Mouse (Mus musculus): ENCODE results near the gene Olfr1336. TPM values are rescaled to one million over a fixed set of nuclear protein-coding genes. Genes with fewer than 3 reads are reported as not detected.
"Not testable (repeated sequence)": the region's sequence is repeated elsewhere in the genome, so short reads cannot be mapped to it uniquely, and the experiment has no call there.

Olfr1336 gene
- not detected in 2 replicates for total RNA-seq (2017)

GRCm38 (mm10) chr7:6455868-6456267 lies at the start of gene Olfr1336:
TSS of gene Olfr1336 (plus strand) at chr7:6456168.
- no peak for ATAC-seq (replicated peaks; ENCODE audit: low read depth, poor library complexity, severe bottlenecking)

GRCm38 (mm10) chr7:6410043-6410442 lies 45.9 kb upstream of the Olfr1336 start, which contains the start of gene Gm20715:
TSS of gene Gm20715 (plus strand) at chr7:6410277.
- ATAC-seq (replicated peaks; ENCODE audit: low read depth, poor library complexity, severe bottlenecking) = peak; percentile 100

DNA sequence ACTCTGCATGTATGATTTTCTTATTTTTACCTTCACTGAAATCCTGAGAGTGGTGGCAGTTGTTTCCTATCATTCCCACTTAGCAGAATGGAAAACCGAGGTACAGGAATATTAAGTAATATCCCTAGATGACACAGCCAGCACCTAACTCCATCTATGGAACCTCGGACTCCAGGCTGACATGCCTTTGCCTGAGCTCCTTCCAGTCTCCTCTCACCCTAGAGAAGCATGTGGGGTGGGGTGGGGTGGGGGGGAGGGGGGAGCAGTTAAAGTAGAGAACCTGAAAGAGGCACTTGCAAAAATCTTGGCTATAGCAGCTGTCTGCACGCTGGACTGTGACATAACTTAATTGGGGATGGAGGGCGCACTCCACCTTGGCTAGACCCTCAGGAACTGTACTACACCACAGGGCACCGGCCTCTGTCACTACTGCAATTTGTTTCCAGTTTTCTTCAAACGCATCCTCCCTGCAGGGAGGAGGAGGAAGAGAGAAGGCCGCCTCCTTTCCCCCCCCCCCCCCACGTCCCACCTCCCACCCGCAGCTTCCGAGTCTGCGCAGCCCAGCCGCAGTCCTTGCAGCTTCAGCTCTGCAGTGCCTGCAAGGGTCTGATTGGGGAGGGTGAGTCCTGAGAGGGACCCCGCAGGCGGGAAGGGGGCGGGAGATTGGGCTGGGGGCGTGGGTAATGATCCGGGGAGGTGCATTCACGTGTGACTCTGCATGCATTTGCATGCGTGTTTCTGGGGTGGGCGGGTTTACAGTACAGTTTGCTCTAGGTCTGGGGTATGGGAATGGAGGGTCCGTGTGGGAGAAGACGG lies 41.1 kb upstream of the Olfr1336 start:
- no peak for ATAC-seq (replicated peaks; ENCODE audit: low read depth, poor library complexity, severe bottlenecking)

GRCm38 (mm10) chr7:6415442-6415787 lies 40.6 kb upstream of the Olfr1336 start:
- no peak for ATAC-seq (replicated peaks; ENCODE audit: low read depth, poor library complexity, severe bottlenecking)

DNA sequence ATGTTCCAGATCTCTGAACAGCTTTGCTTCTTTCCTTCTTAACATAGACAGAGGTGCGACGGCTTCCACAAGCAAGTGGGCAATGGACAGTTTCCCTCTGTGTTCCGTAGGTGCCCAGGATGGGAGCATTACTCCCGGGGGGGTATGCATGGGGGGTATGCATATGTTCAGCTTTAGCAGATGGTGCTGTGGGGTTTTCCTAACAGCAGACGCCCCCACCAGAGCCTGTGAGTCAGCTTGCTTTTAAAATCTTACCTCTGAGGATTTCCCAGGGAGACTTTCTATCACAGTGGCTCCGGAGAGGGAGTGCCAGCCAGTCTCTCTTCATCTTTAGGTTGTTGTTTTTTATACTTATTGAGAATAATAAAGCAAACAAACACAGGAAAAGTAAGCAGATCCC lies 36.1 kb upstream of the Olfr1336 start:
- no peak for ATAC-seq (replicated peaks; ENCODE audit: low read depth, poor library complexity, severe bottlenecking)

- no peak for ATAC-seq (replicated peaks; ENCODE audit: low read depth, poor library complexity, severe bottlenecking)
Measured at GRCm38 (mm10) chr7:6429381-6429780, 26.6 kb upstream of the Olfr1336 start.

DNA sequence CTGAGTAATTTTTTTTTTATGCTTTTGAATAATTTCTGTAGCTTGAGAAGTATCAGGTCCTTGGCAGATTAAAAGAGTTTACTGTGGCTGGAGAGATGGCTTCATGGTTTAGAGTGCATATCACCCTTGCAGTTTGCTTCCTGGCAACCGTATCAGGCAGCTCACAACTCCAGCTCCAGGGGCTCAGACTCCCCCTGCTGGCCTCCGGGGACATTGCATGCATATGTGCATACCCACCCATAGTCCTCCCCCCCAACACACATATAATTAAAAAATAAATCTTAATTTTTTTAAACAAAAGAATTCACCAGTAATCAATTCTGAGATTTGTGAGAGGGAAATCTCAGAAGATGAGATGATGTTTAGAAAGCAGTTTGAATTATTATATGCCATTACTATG lies 25.6 kb upstream of the Olfr1336 start:
- ATAC-seq (replicated peaks; ENCODE audit: low read depth, poor library complexity, severe bottlenecking) = peak; percentile 87

GRCm38 (mm10) chr7:6438388-6438787 lies 17.6 kb upstream of the Olfr1336 start, which contains the start of gene Olfr1344:
TSS of gene Olfr1344 (plus strand) at chr7:6438688.
- ATAC-seq (replicated peaks; ENCODE audit: low read depth, poor library complexity, severe bottlenecking) = no peak

GRCm38 (mm10) chr7:6441173-6441572 lies 14.8 kb upstream of the Olfr1336 start:
- ATAC-seq (replicated peaks; ENCODE audit: low read depth, poor library complexity, severe bottlenecking) = no peak

DNA sequence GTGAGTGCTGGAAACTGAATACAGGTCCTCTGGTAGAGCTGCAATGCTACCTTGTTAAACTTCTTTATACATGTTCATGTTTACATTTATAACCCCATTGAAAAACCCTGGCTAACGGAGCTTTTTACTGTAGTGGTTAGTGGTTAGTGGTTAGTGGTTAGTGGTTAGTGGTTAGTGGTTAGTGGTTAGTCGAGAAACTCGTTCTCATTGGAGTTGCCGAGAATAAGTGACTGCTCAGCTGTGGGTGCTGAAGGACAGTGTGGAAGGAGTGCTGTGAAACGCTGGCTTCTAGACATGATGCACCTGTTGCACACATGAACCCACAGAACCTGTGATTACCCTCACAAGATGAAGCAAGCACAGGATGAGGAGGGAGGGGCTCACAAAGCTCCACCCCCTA lies 8.2 kb upstream of the Olfr1336 start:
- 0 out of 2 replicates have a peak, but pooled peaks have one; percentile 47 for ATAC-seq (replicated peaks; ENCODE audit: low read depth, poor library complexity, severe bottlenecking)

DNA sequence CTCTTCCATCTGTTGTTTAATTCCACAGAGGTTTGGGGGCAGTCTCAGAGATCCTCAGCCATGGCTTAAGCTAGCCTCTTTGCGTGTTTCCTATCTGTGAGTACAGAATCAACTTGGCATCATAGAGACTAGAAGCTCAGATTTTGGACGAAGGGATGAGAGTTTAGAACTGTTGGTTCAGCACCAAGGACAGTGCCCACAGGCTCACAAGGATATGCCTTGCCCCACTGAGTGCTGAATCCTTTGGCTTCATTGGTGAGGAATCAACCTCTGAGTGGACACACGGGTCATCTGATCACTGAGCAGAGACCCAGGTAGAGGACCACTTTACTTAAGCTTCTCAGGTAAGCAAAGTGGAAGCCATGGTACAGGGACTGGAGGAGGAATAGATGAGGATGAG lies 431 bp downstream of the Olfr1336 start:
- no peak for ATAC-seq (replicated peaks; ENCODE audit: low read depth, poor library complexity, severe bottlenecking)

DNA sequence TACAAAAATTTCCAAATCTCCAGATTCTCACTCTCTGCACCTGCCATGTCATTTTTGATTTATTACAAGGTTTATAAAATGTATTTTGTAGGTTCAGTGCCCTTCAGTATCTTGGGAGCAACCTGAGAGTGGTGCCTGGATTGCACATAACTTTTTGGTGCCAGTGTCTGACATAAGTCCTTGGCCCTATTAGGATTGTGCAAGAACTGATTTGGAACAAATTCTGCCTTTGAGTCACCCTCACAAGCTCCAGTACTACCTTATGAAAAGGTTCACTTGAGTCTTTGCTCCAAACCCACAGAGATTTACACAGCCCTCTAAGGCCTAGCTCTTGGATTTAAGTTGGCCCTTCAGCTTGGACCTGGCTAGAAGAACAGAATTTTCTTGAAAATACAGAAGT lies 11.0 kb downstream of the Olfr1336 start, which contains the start of gene Olfr1346:
Gene Olfr1346, plus strand, starts transcription at position 151 of the 400 bp plus-strand sequence.
- ATAC-seq (replicated peaks; ENCODE audit: low read depth, poor library complexity, severe bottlenecking) = no peak

DNA sequence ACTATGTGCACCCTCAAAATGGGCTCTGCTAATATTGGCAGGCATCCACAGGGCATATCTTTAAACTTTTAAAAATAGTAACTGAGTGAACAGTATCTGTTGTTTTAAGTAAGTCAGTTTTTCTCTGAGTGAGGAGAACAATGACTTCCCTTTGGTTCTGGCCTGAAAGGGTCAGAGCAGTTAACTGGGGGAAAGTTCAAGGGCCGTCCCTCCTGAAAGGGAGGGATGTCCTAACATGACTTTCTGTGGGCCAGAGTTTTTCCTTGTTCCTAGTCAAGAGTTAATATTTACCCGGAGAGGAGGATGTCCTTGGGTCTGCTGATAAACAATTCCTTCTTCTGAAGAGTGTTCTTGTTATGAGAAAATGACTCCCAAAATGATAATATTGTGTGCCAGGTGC lies 21.7 kb downstream of the Olfr1336 start:
- ATAC-seq (replicated peaks; ENCODE audit: low read depth, poor library complexity, severe bottlenecking) = not testable (repeated sequence)

- ATAC-seq (replicated peaks; ENCODE audit: low read depth, poor library complexity, severe bottlenecking) = no peak
Measured at GRCm38 (mm10) chr7:6486841-6487240, 30.9 kb downstream of the Olfr1336 start, which contains the start of gene Olfr5. TSS of gene Olfr5 (minus strand) at chr7:6486941.

DNA sequence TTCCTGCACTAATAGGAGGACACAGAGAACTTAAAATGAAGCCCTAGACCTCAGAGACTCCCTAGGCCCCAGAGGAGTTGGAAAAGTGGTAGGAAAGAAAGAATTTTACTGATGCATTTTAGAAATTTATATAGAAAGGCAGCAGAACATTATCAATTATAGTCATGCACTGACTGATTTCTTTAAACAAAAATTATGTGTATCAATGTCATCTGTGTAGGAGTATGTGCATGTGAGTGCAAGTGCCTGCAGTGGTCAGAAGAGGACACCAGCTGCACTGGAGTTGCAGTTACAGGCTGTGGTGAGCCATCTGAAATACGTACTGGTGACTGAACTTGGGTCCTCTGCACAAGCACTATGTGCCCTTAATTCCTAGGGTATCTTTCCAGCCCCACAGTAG lies 43.7 kb downstream of the Olfr1336 start, which contains the start of gene Olfr1347:
Gene Olfr1347, minus strand, starts transcription at position 101 of the 400 bp plus-strand sequence.
- no peak for ATAC-seq (replicated peaks; ENCODE audit: low read depth, poor library complexity, severe bottlenecking)

DNA sequence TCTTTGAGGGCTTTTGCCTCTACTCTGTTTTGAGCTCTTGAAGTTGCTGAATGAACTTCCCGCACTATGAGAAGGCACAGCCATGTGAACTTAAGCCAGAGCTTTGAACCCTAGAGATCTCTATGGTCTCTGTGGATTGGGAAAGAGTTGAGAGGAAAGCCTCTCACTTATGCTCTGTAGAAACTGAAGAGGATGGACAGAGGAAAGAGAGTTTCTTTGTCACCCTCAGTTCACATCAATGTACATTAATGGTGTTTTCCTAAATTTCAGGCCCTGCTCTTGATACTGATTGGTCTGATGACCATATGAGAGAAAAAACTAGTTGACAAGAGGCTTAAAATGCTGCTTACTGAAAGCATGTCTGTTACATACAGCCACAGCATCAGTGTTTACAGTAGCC lies 52.7 kb downstream of the Olfr1336 start, which contains the start of gene Olfr1348:
Gene Olfr1348, minus strand, starts transcription at position 101 of the 400 bp plus-strand sequence.
- no peak for ATAC-seq (replicated peaks; ENCODE audit: low read depth, poor library complexity, severe bottlenecking)

Other genes with a start within 250 kb of the Olfr1336 start
- not detected in 2 replicates for gene Zscan5b, start 233.9 kb upstream of the Olfr1336 start, total RNA-seq (2017)
- not detected in 2 replicates for gene Epp13, start 203.5 kb upstream of the Olfr1336 start, total RNA-seq (2017)
- gene Zfp667, start 169.6 kb upstream of the Olfr1336 start, total RNA-seq (2017) = 5.7 and 7.8 TPM in 2 replicates
- gene Zfp583, start 124.9 kb upstream of the Olfr1336 start, total RNA-seq (2017) = 3.1 and 3.7 TPM in 2 replicates
- 0.39 and 1.2 TPM in 2 replicates for gene Gm3854, start 112.4 kb upstream of the Olfr1336 start, total RNA-seq (2017)
- gene Zfp78, start 92.9 kb upstream of the Olfr1336 start, total RNA-seq (2017) = 7.7 and 8.2 TPM in 2 replicates
- 1.4 and 2.1 TPM in 2 replicates for gene Zfp28, start 72.9 kb upstream of the Olfr1336 start, total RNA-seq (2017)
- gene Smim17, start 57.5 kb upstream of the Olfr1336 start, total RNA-seq (2017) = not detected in 2 replicates
- not detected in 2 replicates for gene Gm20715, start 45.9 kb upstream of the Olfr1336 start, total RNA-seq (2017)
- gene Olfr1344, start 17.5 kb upstream of the Olfr1336 start, total RNA-seq (2017) = not detected in 2 replicates
- not detected in 2 replicates for gene Olfr1346, start 10.9 kb downstream of the Olfr1336 start, total RNA-seq (2017)
- gene Olfr5, start 30.8 kb downstream of the Olfr1336 start, total RNA-seq (2017) = not detected in 2 replicates
- not detected in 2 replicates for gene Olfr1347, start 43.6 kb downstream of the Olfr1336 start, total RNA-seq (2017)
- gene Olfr1348, start 52.6 kb downstream of the Olfr1336 start, total RNA-seq (2017) = not detected in 2 replicates
- gene Olfr1349, start 66.8 kb downstream of the Olfr1336 start, total RNA-seq (2017) = not detected in 2 replicates
- gene Olfr1350, start 108.7 kb downstream of the Olfr1336 start, total RNA-seq (2017) = not detected in 2 replicates
- not detected in 2 replicates for gene Zim1, start 240.3 kb downstream of the Olfr1336 start, total RNA-seq (2017)

Data from common myeloid progenitor, adult 5-6 weeks (primary cell).